8 mouse cellular contexts compared by ENCODE assay signal in genomic region chr7:143407931-143408501, GRCm38 (mm10). TPM values are rescaled to one million over a fixed set of nuclear protein-coding genes. Genes with fewer than 3 reads are reported as not detected.
DNase-seq lines count a peak whose midpoint lies in the region; ATAC-seq and TF ChIP-seq lines count a peak whose summit lies in the region.

No protein-coding gene starts in this region.

- intact Hi-C loops in gastrocnemius, adult 2 months (cut with DNase I) = loop anchor here (5.0 kb wide), 1 partner anchor 54 kb away; the partner anchor contains the start of gene Cdkn1c

- no peaks in the 10 kb centered on the region for H3K9me3 ChIP-seq in heart, embryonic 15.5 days (replicated peaks)
- H3K9me3 ChIP-seq in neural tube, embryonic 15.5 days (replicated peaks) = no peaks in the 10 kb centered on the region
- no peaks in the 10 kb centered on the region; the same call in 1 of the 2 replicates for H3K9me3 ChIP-seq in forebrain, embryonic 10.5 days

- H3K4me1 ChIP-seq in heart, embryonic 15.5 days (replicated peaks) = peaks cover 23% of the 10 kb centered on the region
- H3K4me1 ChIP-seq in neural tube, embryonic 15.5 days = peaks cover 15% of the 10 kb centered on the region
- peaks cover 26% of the 10 kb centered on the region for H3K4me1 ChIP-seq in forebrain, embryonic 10.5 days

- H3K4me3 ChIP-seq in gastrocnemius, adult 2 months = peak overlapping the region; percentile 40
- no peak overlapping the region for H3K4me3 ChIP-seq in heart, embryonic 15.5 days
- H3K4me3 ChIP-seq in neural tube, embryonic 15.5 days (replicated peaks) = no peak overlapping the region
- no peak overlapping the region for H3K4me3 ChIP-seq in forebrain, embryonic 10.5 days

- no peak overlapping the region for H3K9ac ChIP-seq in heart, embryonic 15.5 days
- H3K9ac ChIP-seq in neural tube, embryonic 15.5 days (replicated peaks) = no peak overlapping the region

- peak; percentile 51 for ATAC-seq in heart, embryonic 15.5 days (replicated peaks; ENCODE audit: insufficient number of reproducible peaks, insufficient read depth, low FRiP score, low read depth)
- ATAC-seq in neural tube, embryonic 15.5 days (ENCODE audit: low FRiP score) = peak; percentile 45
- ATAC-seq in megakaryocyte progenitor cell, adult 5-6 weeks (replicated peaks; ENCODE audit: poor library complexity) = no peak

- no peaks in the 10 kb centered on the region for H3K36me3 ChIP-seq in heart, embryonic 15.5 days
- H3K36me3 ChIP-seq in neural tube, embryonic 15.5 days = no peaks in the 10 kb centered on the region
- no peaks in the 10 kb centered on the region for H3K36me3 ChIP-seq in forebrain, embryonic 10.5 days (replicated peaks)

- H3K4me2 ChIP-seq in heart, embryonic 15.5 days = no peak overlapping the region
- H3K4me2 ChIP-seq in neural tube, embryonic 15.5 days = no peak overlapping the region

- TF ChIP-seq CTCF in gastrocnemius, adult 2 months (IDR thresholded peaks at IDR 0.05) = no peak

- peak; percentile 57 for DNase-seq in gastrocnemius, adult 2 months
- DNase-seq in gastrocnemius, postnatal 10 days = no peak
- DNase-seq in kidney, postnatal 36 days = peak; percentile 61 to 81
- no peak for DNase-seq in forebrain, embryonic 10.5 days (ENCODE audit: extremely low spot score, low spot score)
- no peak for DNase-seq in cerebellum, adult 11 months

- peak overlapping the region; percentile 82 for H3K27ac ChIP-seq in gastrocnemius, adult 2 months
- H3K27ac ChIP-seq in heart, embryonic 15.5 days = peak overlapping the region; percentile 50
- peak overlapping the region; percentile 23; the same call in 1 of the 2 replicates for H3K27ac ChIP-seq in neural tube, embryonic 15.5 days (replicated peaks)
- no peak overlapping the region; the same call in 1 of the 2 replicates for H3K27ac ChIP-seq in forebrain, embryonic 10.5 days

- H3K27me3 ChIP-seq in heart, embryonic 15.5 days = no peaks in the 10 kb centered on the region
- H3K27me3 ChIP-seq in neural tube, embryonic 15.5 days (replicated peaks) = no peaks in the 10 kb centered on the region
- H3K27me3 ChIP-seq in forebrain, embryonic 10.5 days (ENCODE audit: poor library complexity, severe bottlenecking) = peaks cover 54% of the 10 kb centered on the region

- WGBS in heart, embryonic 15.5 days = 43% methylated on average over 9 of the region's 9 CpGs
- WGBS in neural tube, embryonic 15.5 days = 51% methylated on average over 9 of the region's 9 CpGs
- WGBS in forebrain, embryonic 10.5 days = 85% methylated on average over 9 of the region's 9 CpGs

RNA-seq across cellular contexts. Expression of gene Cdkn1c, which starts 52.8 kb away (rescaled TPM):
- total RNA-seq in gastrocnemius, adult 2 months (2021) = 10 to 100 TPM; 23.2 to 23.5 TPM
- total RNA-seq in gastrocnemius, postnatal 10 days (2021) = 100 to 1,000 TPM; 954 to 996 TPM
- 369 and 534 TPM in 2 replicates for polyA plus RNA-seq in heart, embryonic 15.5 days (2015; fragmentation: Nextera tagmentation; extraction: Ambion mirVana)
- polyA plus RNA-seq in neural tube, embryonic 15.5 days (2015; fragmentation: Nextera tagmentation; extraction: Ambion mirVana) = 275 and 292 TPM in 2 replicates
- total RNA-seq in megakaryocyte progenitor cell, adult 5-6 weeks (2015) = 0.61 and 0.79 TPM in 2 replicates
- total RNA-seq in megakaryocyte progenitor cell, adult 5-6 weeks (2017) = 0.41 and 0.58 TPM in 2 replicates
- 194 and 230 TPM in 2 replicates for polyA plus RNA-seq in forebrain, embryonic 10.5 days (2016; fragmentation: Nextera tagmentation; extraction: Ambion mirVana)

Comparison
In these comparisons a context has a peak if more than half of its experiments do, and no peak if none do; other contexts are left out.
1. DNase-seq: peak in gastrocnemius, adult 2 months (single experiment) and kidney, postnatal 36 days (2 of 2); none in gastrocnemius, postnatal 10 days (single experiment), forebrain, embryonic 10.5 days (single experiment) and cerebellum, adult 11 months (single experiment).
2. RNA of gene Cdkn1c, which starts 52.8 kb away (total RNA-seq): 954 to 996 TPM in gastrocnemius, postnatal 10 days; 23.2 to 23.5 TPM in gastrocnemius, adult 2 months and 0.41 to 0.79 TPM in megakaryocyte progenitor cell, adult 5-6 weeks; every median in the first group is over 10 times any median in the second.